Mouse (Mus musculus) retina, embryonic 14.5 days (tissue): Measurements from ENCODE around the gene Cpped1.

Source experiments
- DNase-seq: peaks from one replicate; pipeline ENCODE4 v3.0.0-alpha.2; 2015; ENCODE audit warnings: low spot score

Gene Cpped1

GRCm38 (mm10) chr16:11909035-11909591 is at the start of gene Cpped1:
TSS of gene Cpped1 (minus strand) at chr16:11909445.
- DNase-seq, result peak; percentile 85

GRCm38 (mm10) chr16:11940477-11940876 is 31.2 kb upstream of the Cpped1 start:
- peak; percentile 66 for DNase-seq

GRCm38 (mm10) chr16:11910801-11911200 is 1.6 kb upstream of the Cpped1 start:
- no peak for DNase-seq

GRCm38 (mm10) chr16:11909817-11910216 is 572 bp upstream of the Cpped1 start:
- no peak for DNase-seq

GRCm38 (mm10) chr16:11908461-11909014 is 707 bp downstream of the Cpped1 start:
- DNase-seq, result no peak

GRCm38 (mm10) chr16:11907816-11908215 is 1.4 kb downstream of the Cpped1 start:
- DNase-seq, result no peak

- DNase-seq, result no peak
Measured at GRCm38 (mm10) chr16:11906906-11907305, 2.3 kb downstream of the Cpped1 start.

- DNase-seq, result no peak
Measured at GRCm38 (mm10) chr16:11905216-11905615, 4.0 kb downstream of the Cpped1 start.

- DNase-seq, result no peak
Measured at GRCm38 (mm10) chr16:11902007-11902406, 7.2 kb downstream of the Cpped1 start.

GRCm38 (mm10) chr16:11900341-11900740 is 8.9 kb downstream of the Cpped1 start:
- no peak for DNase-seq

GRCm38 (mm10) chr16:11896411-11896810 is 12.8 kb downstream of the Cpped1 start:
- no peak for DNase-seq

- DNase-seq, result no peak
Measured at GRCm38 (mm10) chr16:11894877-11895276, 14.4 kb downstream of the Cpped1 start.

GRCm38 (mm10) chr16:11890186-11890585 is 19.1 kb downstream of the Cpped1 start:
- DNase-seq, result no peak

GRCm38 (mm10) chr16:11889741-11890140 is 19.5 kb downstream of the Cpped1 start:
- DNase-seq, result no peak

- DNase-seq, result no peak
Measured at GRCm38 (mm10) chr16:11881795-11882194, 27.4 kb downstream of the Cpped1 start.

GRCm38 (mm10) chr16:11880461-11880860 is 28.8 kb downstream of the Cpped1 start:
- no peak for DNase-seq

- DNase-seq, result no peak
Measured at GRCm38 (mm10) chr16:11879196-11879595, 30.0 kb downstream of the Cpped1 start.

GRCm38 (mm10) chr16:11875227-11875626 is 34.0 kb downstream of the Cpped1 start:
- no peak for DNase-seq

- no peak for DNase-seq
Measured at GRCm38 (mm10) chr16:11873292-11873691, 36.0 kb downstream of the Cpped1 start.

- no peak for DNase-seq
Measured at GRCm38 (mm10) chr16:11868486-11868885, 40.8 kb downstream of the Cpped1 start.

GRCm38 (mm10) chr16:11852716-11853605 is 56.3 kb downstream of the Cpped1 start:
- peak; percentile 3 for DNase-seq

- no peak for DNase-seq
Measured at GRCm38 (mm10) chr16:11848990-11849658, 60.1 kb downstream of the Cpped1 start.

GRCm38 (mm10) chr16:11845309-11845708 is 63.9 kb downstream of the Cpped1 start:
- DNase-seq, result no peak
